Mouse (Mus musculus): ENCODE data around the gene Nmd3. TPM values are rescaled to one million over a fixed set of nuclear protein-coding genes. Genes with fewer than 3 reads are reported as not detected.

Nmd3 gene
- total RNA-seq, 1 experiment = 213 TPM

DNA sequence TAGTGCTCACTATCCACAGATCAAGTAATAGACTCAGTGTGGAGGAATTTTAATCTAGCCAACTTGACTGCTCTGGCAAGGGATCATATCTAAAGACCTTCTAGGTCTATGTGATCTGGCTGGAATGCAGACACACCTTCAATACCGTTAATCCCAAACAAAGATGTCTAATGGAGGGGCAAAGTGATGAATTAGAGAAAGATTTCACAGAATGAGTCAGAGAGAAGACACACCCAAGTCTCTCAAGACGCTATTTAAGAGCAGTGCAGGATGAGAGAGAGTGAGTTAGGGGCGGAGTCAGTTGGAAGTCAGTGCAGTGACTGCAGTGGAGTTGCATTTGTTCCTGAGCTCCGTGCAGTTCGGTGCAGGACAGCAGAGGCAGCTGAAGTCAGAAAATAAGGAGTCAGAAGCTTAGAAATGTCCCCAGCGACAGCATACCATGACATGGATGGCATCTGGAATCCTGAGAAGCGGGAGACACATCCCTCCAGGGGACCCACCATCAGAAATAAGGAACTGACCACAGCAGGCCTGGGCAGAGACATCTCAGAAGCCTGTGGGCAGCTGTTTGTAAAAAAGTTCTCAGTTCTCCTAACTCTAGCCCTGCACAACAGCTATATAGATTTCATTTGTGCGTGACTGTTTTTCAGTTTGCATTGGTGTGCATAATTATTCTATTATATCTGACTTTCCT is 9.7 kb upstream of the Nmd3 start:
- TF ChIP-seq CHD2 (IDR thresholded peaks at IDR 0.05; ENCODE audit: low read depth, low read length) = 0 out of 2 replicates have a peak, but pooled peaks have one; percentile 35
- TF ChIP-seq HCFC1 (IDR thresholded peaks at IDR 0.05; ENCODE audit: borderline replicate concordance, insufficient read depth, low read length) = no peak
- H3K9me3 ChIP-seq (ENCODE audit: control insufficient read depth, insufficient read depth, low read depth, low read length) = no peaks in the 10 kb centered on the region
- H3K9ac ChIP-seq (ENCODE audit: insufficient read depth, low read depth, low read length, poor library complexity, severe bottlenecking) = no peak overlapping the region

GRCm38 (mm10) chr3:69717476-69717875 is 4.3 kb upstream of the Nmd3 start:
- no peak overlapping the region for H3K4me3 ChIP-seq (ENCODE audit: insufficient read depth in 1 of 2, low read depth in 1 of 2, low read length in 2 of 2, poor library complexity in 1 of 2, severe bottlenecking in 1 of 2)
- H3K9ac ChIP-seq (ENCODE audit: insufficient read depth, low read depth, low read length, poor library complexity, severe bottlenecking) = no peak overlapping the region
- DNase-seq (ENCODE audit: low read depth, low spot score) = no peak
- H3K9me3 ChIP-seq (ENCODE audit: control insufficient read depth, insufficient read depth, low read depth, low read length) = no peaks in the 10 kb centered on the region
- no peaks in the 10 kb centered on the region for H3K36me3 ChIP-seq (ENCODE audit: control insufficient read depth, insufficient read depth, low read length, poor library complexity, severe bottlenecking)
- no peak for TF ChIP-seq HCFC1 (IDR thresholded peaks at IDR 0.05; ENCODE audit: borderline replicate concordance, insufficient read depth, low read length)
- TF ChIP-seq ZNF384 (IDR thresholded peaks at IDR 0.05; ENCODE audit: low read depth, low read length) = no peak
- no peak for TF ChIP-seq ZC3H11A (IDR thresholded peaks at IDR 0.05; ENCODE audit: borderline replicate concordance, low read depth, low read length)
- no peak for TF ChIP-seq MAFK (IDR thresholded peaks at IDR 0.05; ENCODE audit: insufficient read depth, low read depth, low read length)
- no peak for TF ChIP-seq CHD2 (IDR thresholded peaks at IDR 0.05; ENCODE audit: low read depth, low read length)
- in situ Hi-C loops (cut with MboI; ENCODE audit: low sequenced_read_pairs in 2 of 2, unreplicated experiment in 2 of 2) = no loop called here
- peaks cover 0 to 1% of the 10 kb centered on the region in 2 experiments; a peak in 1 of 4 replicates for H3K4me1 ChIP-seq (ENCODE audit: control insufficient read depth in 2 of 2, insufficient read depth in 2 of 2, low read length in 2 of 2, poor library complexity in 1 of 2)
- H3K27ac ChIP-seq (ENCODE audit: insufficient read depth, low read depth, low read length, poor library complexity, severe bottlenecking) = no peak overlapping the region

More for the DNA sequence above, 9.7 kb upstream of the Nmd3 start:
- peak; percentile 20 for DNase-seq (ENCODE audit: low read depth, low spot score)
- Histone ChIP-seq H3K27ac (ENCODE audit: insufficient read depth, low read depth, low read length, poor library complexity, severe bottlenecking) (no peak overlapping the region), H3K36me3 (ENCODE audit: control insufficient read depth, insufficient read depth, low read length, poor library complexity, severe bottlenecking) (no peaks in the 10 kb centered on the region), H3K4me1 (ENCODE audit: control insufficient read depth in 2 of 2, insufficient read depth in 2 of 2, low read length in 2 of 2, poor library complexity in 1 of 2) (peaks cover 0 to 2% of the 10 kb centered on the region in 2 experiments; a peak in 1 of 4 replicates), H3K4me3 (ENCODE audit: insufficient read depth in 1 of 2, low read depth in 1 of 2, low read length in 2 of 2, poor library complexity in 1 of 2, severe bottlenecking in 1 of 2) (no peak overlapping the region)
- in situ Hi-C loops (cut with MboI; ENCODE audit: low sequenced_read_pairs in 2 of 2, unreplicated experiment in 2 of 2) = no loop called here

DNA sequence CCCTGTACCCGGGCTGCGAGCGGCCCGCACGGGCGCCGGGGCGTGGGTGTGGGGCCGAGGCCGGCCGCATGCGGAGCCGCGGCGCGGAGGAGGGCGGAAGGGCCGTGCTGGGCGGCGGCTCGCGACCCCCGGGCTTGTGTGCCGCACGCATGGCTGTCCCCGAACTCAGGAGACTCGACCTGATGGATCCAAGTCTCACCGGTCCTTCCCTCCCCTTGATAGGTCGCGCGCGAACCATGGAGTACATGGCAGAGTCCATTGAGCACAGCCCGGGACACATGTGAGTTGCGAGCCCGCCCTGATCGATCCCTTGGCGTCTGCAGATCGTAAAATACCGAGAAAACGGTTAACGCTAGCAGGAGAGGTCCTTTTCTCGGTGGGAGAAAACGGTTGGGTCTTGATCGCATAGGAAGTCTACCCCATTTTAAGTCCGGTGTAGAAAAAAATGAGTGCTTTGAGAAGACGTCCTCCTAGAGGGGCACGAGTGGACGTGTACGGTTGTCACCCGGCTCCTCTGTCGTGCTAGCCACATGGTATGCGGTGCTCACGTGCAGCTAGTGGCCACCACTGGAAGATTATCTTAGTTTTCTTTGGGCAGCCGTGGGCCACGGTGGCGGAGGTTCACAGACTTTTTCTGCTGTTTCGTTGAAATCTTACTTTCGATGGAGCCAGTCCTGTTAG is 542 bp downstream of the Nmd3 start:
- Histone ChIP-seq H3K36me3 (ENCODE audit: control insufficient read depth, insufficient read depth, low read length, poor library complexity, severe bottlenecking) (peaks cover 3% of the 10 kb centered on the region; the same call in 1 of the 2 replicates), H3K27ac (ENCODE audit: insufficient read depth, low read depth, low read length, poor library complexity, severe bottlenecking) (peak overlapping the region; percentile 86), H3K9ac (ENCODE audit: insufficient read depth, low read depth, low read length, poor library complexity, severe bottlenecking) (peak overlapping the region; percentile 100), H3K9me3 (ENCODE audit: control insufficient read depth, insufficient read depth, low read depth, low read length) (no peaks in the 10 kb centered on the region), H3K4me3 (ENCODE audit: insufficient read depth in 1 of 2, low read depth in 1 of 2, low read length in 2 of 2, poor library complexity in 1 of 2, severe bottlenecking in 1 of 2) (peak overlapping the region; percentile 96 to 97), H3K4me1 (ENCODE audit: control insufficient read depth in 2 of 2, insufficient read depth in 2 of 2, low read length in 2 of 2, poor library complexity in 1 of 2) (peaks cover 0 to 3% of the 10 kb centered on the region in 2 experiments; a peak in 2 of 4 replicates)
- no peak for TF ChIP-seq CHD2 (IDR thresholded peaks at IDR 0.05; ENCODE audit: low read depth, low read length)
- TF ChIP-seq MAFK (IDR thresholded peaks at IDR 0.05; ENCODE audit: insufficient read depth, low read depth, low read length) = no peak
- no peak for TF ChIP-seq HCFC1 (IDR thresholded peaks at IDR 0.05; ENCODE audit: borderline replicate concordance, insufficient read depth, low read length)
- TF ChIP-seq ZNF384 (IDR thresholded peaks at IDR 0.05; ENCODE audit: low read depth, low read length) = no peak
- TF ChIP-seq ZC3H11A (IDR thresholded peaks at IDR 0.05; ENCODE audit: borderline replicate concordance, low read depth, low read length) = no peak
- in situ Hi-C loops (cut with MboI; ENCODE audit: low sequenced_read_pairs in 2 of 2, unreplicated experiment in 2 of 2) = no loop called here
- no peak for DNase-seq (ENCODE audit: low read depth, low spot score)

- DNase-seq (ENCODE audit: low read depth, low spot score) = no peak
- Histone ChIP-seq H3K9ac (ENCODE audit: insufficient read depth, low read depth, low read length, poor library complexity, severe bottlenecking) (peak overlapping the region; percentile 74), H3K9me3 (ENCODE audit: control insufficient read depth, insufficient read depth, low read depth, low read length) (no peaks in the 10 kb centered on the region), H3K4me1 (ENCODE audit: control insufficient read depth in 2 of 2, insufficient read depth in 2 of 2, low read length in 2 of 2, poor library complexity in 1 of 2) (peaks cover 0 to 3% of the 10 kb centered on the region in 2 experiments; a peak in 2 of 4 replicates), H3K4me3 (ENCODE audit: insufficient read depth in 1 of 2, low read depth in 1 of 2, low read length in 2 of 2, poor library complexity in 1 of 2, severe bottlenecking in 1 of 2) (peak overlapping the region; percentile 96 to 97), H3K36me3 (ENCODE audit: control insufficient read depth, insufficient read depth, low read length, poor library complexity, severe bottlenecking) (peaks cover 3% of the 10 kb centered on the region; the same call in 1 of the 2 replicates), H3K27ac (ENCODE audit: insufficient read depth, low read depth, low read length, poor library complexity, severe bottlenecking) (no peak overlapping the region)
- in situ Hi-C loops (cut with MboI; ENCODE audit: low sequenced_read_pairs in 2 of 2, unreplicated experiment in 2 of 2) = no loop called here
- TF ChIP-seq HCFC1 (IDR thresholded peaks at IDR 0.05; ENCODE audit: borderline replicate concordance, insufficient read depth, low read length) = no peak
- no peak for TF ChIP-seq ZNF384 (IDR thresholded peaks at IDR 0.05; ENCODE audit: low read depth, low read length)
- TF ChIP-seq MAFK (IDR thresholded peaks at IDR 0.05; ENCODE audit: insufficient read depth, low read depth, low read length) = no peak
- no peak for TF ChIP-seq ZC3H11A (IDR thresholded peaks at IDR 0.05; ENCODE audit: borderline replicate concordance, low read depth, low read length)
- TF ChIP-seq CHD2 (IDR thresholded peaks at IDR 0.05; ENCODE audit: low read depth, low read length) = no peak
These were observed 1.4 kb downstream of the Nmd3 start for GRCm38 (mm10) chr3:69723161-69723560.

Data from ES-E14 (cell line).